Mouse (Mus musculus) adrenal gland, postnatal 36 days (tissue): ENCODE data around the gene Gck. TPM values are rescaled to one million over a fixed set of nuclear protein-coding genes. Genes with fewer than 3 reads are reported as not detected.

Experiments
- DNase-seq, 2 experiments: peaks; one replicate each; pipeline ENCODE4 v3.0.0; 2021; ENCODE audit warnings: mixed read lengths in 1 of 2
- total RNA-seq, 2 experiments: library from RNA; stranded (reverse); gene quantifications; 2 replicates each; pipeline ENCODE4 v1.2.3; 2021

Gck gene
- total RNA-seq, 2 experiments from 2014 or later, result 2.1 to 2.4 TPM

GRCm38 (mm10) chr11:5873192-5873591 is 76.7 kb downstream of the Gck start:
- no peak for DNase-seq

GRCm38 (mm10) chr11:5872707-5873106 is 77.2 kb downstream of the Gck start:
- DNase-seq, result no peak

GRCm38 (mm10) chr11:5870069-5870468 is 79.8 kb downstream of the Gck start:
- DNase-seq, result no peak

- DNase-seq, result no peak
These were observed 80.5 kb downstream of the Gck start for GRCm38 (mm10) chr11:5869331-5869730.

- DNase-seq, result no peak
These were observed 81.6 kb downstream of the Gck start for GRCm38 (mm10) chr11:5868324-5868723.

- DNase-seq, result no peak
These were observed 82.7 kb downstream of the Gck start for GRCm38 (mm10) chr11:5867196-5867595.

GRCm38 (mm10) chr11:5862394-5863105 is 87.3 kb downstream of the Gck start:
- DNase-seq, result peak; percentile 87 to 90

- peak; percentile 92 to 94 for DNase-seq
These were observed 88.0 kb downstream of the Gck start, which contains the start of gene Aebp1 for GRCm38 (mm10) chr11:5861678-5862393. Gene Aebp1, plus strand, starts transcription at chr11:5861947.

- no peak for DNase-seq
These were observed 89.2 kb downstream of the Gck start for GRCm38 (mm10) chr11:5860639-5861038.

GRCm38 (mm10) chr11:5859883-5860550 is 89.9 kb downstream of the Gck start:
- peak in 1 of 2 experiments; percentile 28 for DNase-seq

- DNase-seq, result no peak
These were observed 91.2 kb downstream of the Gck start for GRCm38 (mm10) chr11:5858723-5859122.

GRCm38 (mm10) chr11:5856479-5857130 is 93.3 kb downstream of the Gck start:
- no peak for DNase-seq

GRCm38 (mm10) chr11:5855902-5856301 is 94.0 kb downstream of the Gck start:
- peak; percentile 65 to 79 for DNase-seq

- no peak for DNase-seq
These were observed 94.4 kb downstream of the Gck start for GRCm38 (mm10) chr11:5855481-5855880.

GRCm38 (mm10) chr11:5852314-5852713 is 97.6 kb downstream of the Gck start:
- no peak for DNase-seq

GRCm38 (mm10) chr11:5851021-5851736 is 98.7 kb downstream of the Gck start:
- DNase-seq, result no peak

Other genes starting within 250 kb of the Gck start
- 100 to 1,000 TPM; 117 to 202 TPM for gene Mrps24, start 234.4 kb downstream of the Gck start, total RNA-seq
- 10 to 100 TPM; 59.2 to 64.6 TPM for gene Urgcp, start 187.7 kb downstream of the Gck start, total RNA-seq
- 10 to 100 TPM; 67.3 to 73.6 TPM for gene Dbnl, start 161.6 kb downstream of the Gck start, total RNA-seq
- gene Pgam2, start 146.3 kb downstream of the Gck start, total RNA-seq, result not detected
- gene Polm, start 112.1 kb downstream of the Gck start, total RNA-seq, result 1 to 10 TPM; 5.6 to 6.9 TPM
- 100 to 1,000 TPM; 372 to 401 TPM for gene Aebp1, start 88.1 kb downstream of the Gck start, total RNA-seq
- gene Pold2, start 71.8 kb downstream of the Gck start, total RNA-seq, result 10 to 100 TPM; 44.3 to 50.2 TPM
- gene Myl7, start 51.3 kb downstream of the Gck start, total RNA-seq, result not detected
- gene Ykt6, start 5.6 kb upstream of the Gck start, total RNA-seq, result 10 to 100 TPM; 70.0 to 86.4 TPM
- gene Camk2b, start 116.3 kb upstream of the Gck start, total RNA-seq, result 10 to 100 TPM in 1 of 2 experiments, 1 to 10 TPM in 1; 7.8 to 14.5 TPM
- under 1 TPM in 1 of 2 experiments, not detected in 1; 0.16 TPM for gene A730071L15Rik, start 249.9 kb upstream of the Gck start, total RNA-seq